Mouse (Mus musculus) ES-Bruce4 (cell line): ENCODE measurements at regions not wholly inside any gene's neighbourhood (a gene's known extent, or its start where the extent isn't known, plus 50 kb on each side); places are given as distances from the start of the nearest gene placed in this dataset.

ENCODE experiments used
- CTCF ChIP-seq: IDR thresholded peaks from one replicate; pipeline ENCODE4 v1.8.1; 2011; ENCODE audit warnings: low read depth, low read length
- POLR2A ChIP-seq: IDR thresholded peaks from one replicate; pipeline ENCODE4 v1.8.1; 2011; ENCODE audit warnings: low read length; ENCODE audit not compliant: insufficient read depth

DNA sequence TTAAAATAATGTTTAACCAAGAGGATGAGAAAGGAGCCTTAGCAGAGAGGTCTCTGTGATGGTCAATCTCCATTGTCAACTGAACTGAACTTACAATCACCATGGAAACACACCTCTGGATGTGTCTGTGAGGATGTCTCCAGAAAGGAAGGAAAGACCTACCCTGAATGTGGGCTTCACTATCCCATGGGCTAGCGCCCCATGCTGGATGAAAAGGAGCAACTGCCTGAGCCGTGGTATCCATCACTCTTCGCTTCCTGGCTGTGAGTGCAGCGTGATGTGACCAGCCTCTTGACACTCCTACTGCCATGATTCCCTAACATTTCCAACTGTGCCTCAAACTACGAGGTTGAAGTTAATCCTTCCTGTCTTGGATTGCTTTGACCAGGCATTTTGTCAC, 363.3 kb downstream of the Cd83 start:
- TF ChIP-seq POLR2A = no peak
- peak; percentile 49 for TF ChIP-seq CTCF
